Mouse (Mus musculus) bone marrow, adult 2 months (tissue): ENCODE results near the gene F830045P16Rik.

Source experiments
- CTCF ChIP-seq: fragments of 200-500 bp; IDR thresholded peaks from 2 replicates; pipeline ENCODE4 v1.5.1; 2011; ENCODE audit warnings: low read length, control low read depth; ENCODE audit not compliant: control insufficient read depth, insufficient read depth
- POLR2A ChIP-seq: fragments of 200-500 bp; IDR thresholded peaks from 2 replicates; pipeline ENCODE4 v1.6.1; 2011; ENCODE audit warnings: low read depth, mild to moderate bottlenecking, control low read depth, low read length, borderline replicate concordance; ENCODE audit not compliant: control insufficient read depth

DNA sequence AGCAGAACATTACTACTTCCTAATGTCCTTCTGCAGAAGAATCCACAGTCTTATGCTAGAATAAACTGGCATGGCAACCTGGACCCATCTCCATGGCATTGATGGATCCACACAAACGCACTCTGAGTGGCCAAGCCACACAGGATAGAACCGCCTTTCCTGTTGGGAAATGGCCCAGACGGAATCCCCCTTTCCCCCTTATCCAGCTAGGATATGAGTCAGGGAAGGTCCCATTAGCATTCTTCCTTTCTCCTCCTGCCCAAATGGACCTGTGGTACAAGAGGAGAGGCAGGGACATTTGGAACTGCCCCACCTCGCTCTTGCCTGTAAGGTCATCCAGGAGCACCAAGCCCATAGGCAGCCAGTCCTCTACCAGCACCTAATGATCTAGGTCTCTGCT lies 45.9 kb upstream of the F830045P16Rik start:
- TF ChIP-seq CTCF (no peak), POLR2A (no peak)
